Mouse (Mus musculus) heart, adult 2 months (tissue): ENCODE data around the gene Akap5.

Experiments
- CTCF ChIP-seq: fragments of 200-600 bp; IDR thresholded peaks from 2 replicates; pipeline ENCODE4 v1.8.1; 2022; ENCODE audit warnings: antibody characterized with exemption, mild to moderate bottlenecking, moderate library complexity
- EP300 ChIP-seq: fragments of 200-500 bp; IDR thresholded peaks from 2 replicates; pipeline ENCODE4 v1.6.1; 2011; ENCODE audit warnings: low read depth, low read length, control low read depth; ENCODE audit not compliant: insufficient read depth
- POLR2A ChIP-seq: fragments of 200-500 bp; IDR thresholded peaks from 2 replicates; pipeline ENCODE4 v1.6.1; 2011; ENCODE audit warnings: mild to moderate bottlenecking, low read depth, low read length, control low read depth; ENCODE audit not compliant: insufficient read depth

- no peak for TF ChIP-seq CTCF
- no peak for TF ChIP-seq POLR2A
- TF ChIP-seq EP300: no peak
Measured at GRCm38 (mm10) chr12:76310007-76310406, 14.7 kb upstream of the Akap5 start.
